Mouse (Mus musculus) hindbrain, embryonic 10.5 days (tissue): ENCODE results near the gene Plppr2. TPM values are rescaled to one million over a fixed set of nuclear protein-coding genes. Genes with fewer than 3 reads are reported as not detected.

Source experiments
- DNase-seq: peaks from one replicate; pipeline ENCODE4 v3.0.0-alpha.2; 2017; ENCODE audit warnings: low spot score
- H3K27ac ChIP-seq: fragments of 300-500 bp; sonication (generic); 2 replicates; pipeline ENCODE4 v1.5.1; 2016; ENCODE audit warnings: mild to moderate bottlenecking, moderate library complexity
- H3K27me3 ChIP-seq: fragments of 300-500 bp; sonication (generic); 2 replicates; pipeline ENCODE4 v1.6.1; 2016; ENCODE audit warnings: mild to moderate bottlenecking; ENCODE audit not compliant: poor library complexity, insufficient read depth, severe bottlenecking
- H3K36me3 ChIP-seq: fragments of 300-500 bp; sonication (generic); 2 replicates; pipeline ENCODE4 v1.6.1; 2016; ENCODE audit warnings: mild to moderate bottlenecking, moderate library complexity
- H3K4me1 ChIP-seq: fragments of 300-500 bp; sonication (generic); replicated peaks from 2 replicates; pipeline ENCODE4 v1.6.1; 2016; ENCODE audit warnings: mild to moderate bottlenecking
- H3K4me3 ChIP-seq: fragments of 300-500 bp; sonication (generic); 2 replicates; pipeline ENCODE4 v1.5.1; 2016; ENCODE audit warnings: mild to moderate bottlenecking, moderate library complexity
- H3K9me3 ChIP-seq: fragments of 300-500 bp; sonication (generic); 2 replicates; pipeline ENCODE4 v1.6.1; 2016; ENCODE audit warnings: mild to moderate bottlenecking, moderate library complexity
- WGBS: fragments of 180-500 bp; shearing (Covaris S2); methylation state at CpG from one replicate; pipeline ENCODE4 v1.1.7; 2016; 5-methylcytosine and 5-hydroxymethylcytosine counted together
- polyA plus RNA-seq: library from polyadenylated mRNA; unstranded; fragments of >200 nt; fragmentation: Nextera tagmentation; extraction: Ambion mirVana; gene quantifications from 2 replicates; pipeline ENCODE4 v1.2.1, GENCODE M21; 2016

The Plppr2 gene
- polyA plus RNA-seq, 1 experiment from 2014 or later = 30.6 TPM

GRCm38 (mm10) chr9:21977331-21977730, 40.5 kb downstream of the Plppr2 start:
- WGBS = 83% methylated on average over 5 of the region's 5 CpGs
- H3K4me3 ChIP-seq = no peak overlapping the region
- no peak overlapping the region for H3K27ac ChIP-seq
- 0 out of 2 replicates have a peak, but pooled peaks cover 7% of the 10 kb centered on the region for H3K36me3 ChIP-seq
- H3K9me3 ChIP-seq = no peaks in the 10 kb centered on the region
- no peak for DNase-seq
- H3K27me3 ChIP-seq = peaks cover 6% of the 10 kb centered on the region; the same call in 1 of the 2 replicates
- H3K4me1 ChIP-seq = no peaks in the 10 kb centered on the region

- Histone ChIP-seq H3K36me3 (0 out of 2 replicates have a peak, but pooled peaks cover 7% of the 10 kb centered on the region), H3K4me3 (no peak overlapping the region), H3K4me1 (no peaks in the 10 kb centered on the region), H3K27ac (no peak overlapping the region), H3K9me3 (no peaks in the 10 kb centered on the region), H3K27me3 (peaks cover 6% of the 10 kb centered on the region; the same call in 1 of the 2 replicates)
- WGBS = 25% methylated on average over 2 of the region's 2 CpGs
- no peak for DNase-seq
Measured at GRCm38 (mm10) chr9:21977972-21978371, 41.1 kb downstream of the Plppr2 start.

GRCm38 (mm10) chr9:21978398-21979128, 41.7 kb downstream of the Plppr2 start:
- WGBS = 93% methylated on average over 4 of the region's 4 CpGs
- Histone ChIP-seq H3K27me3 (peaks cover 8% of the 10 kb centered on the region), H3K9me3 (no peaks in the 10 kb centered on the region), H3K4me1 (no peaks in the 10 kb centered on the region), H3K4me3 (no peak overlapping the region), H3K36me3 (0 out of 2 replicates have a peak, but pooled peaks cover 7% of the 10 kb centered on the region), H3K27ac (no peak overlapping the region)
- DNase-seq = no peak

- Histone ChIP-seq H3K9me3 (no peaks in the 10 kb centered on the region), H3K27me3 (peaks cover 62% of the 10 kb centered on the region), H3K36me3 (0 out of 2 replicates have a peak, but pooled peaks cover 4% of the 10 kb centered on the region), H3K4me3 (no peak overlapping the region), H3K4me1 (peaks cover 14% of the 10 kb centered on the region), H3K27ac (no peak overlapping the region)
- no peak for DNase-seq
- WGBS = 19% methylated on average over 3 of the region's 3 CpGs
Measured at GRCm38 (mm10) chr9:21983911-21984310, 47.1 kb downstream of the Plppr2 start.

- Histone ChIP-seq H3K9me3 (no peaks in the 10 kb centered on the region), H3K36me3 (no peaks in the 10 kb centered on the region), H3K27ac (no peak overlapping the region), H3K4me3 (peak overlapping the region; percentile 61), H3K4me1 (peaks cover 32% of the 10 kb centered on the region), H3K27me3 (peaks cover 94% of the 10 kb centered on the region)
- DNase-seq = no peak
- WGBS = 7% methylated on average over 36 of the region's 36 CpGs
Measured at GRCm38 (mm10) chr9:21987592-21988342, 50.9 kb downstream of the Plppr2 start.

- H3K27me3 ChIP-seq = peaks cover 100% of the 10 kb centered on the region
- peak overlapping the region; percentile 70 for H3K27ac ChIP-seq
- peak; percentile 48 for DNase-seq
- peak overlapping the region; percentile 61 for H3K4me3 ChIP-seq
- under 1% methylated on average over 32 of the region's 32 CpGs for WGBS
- peaks cover 32% of the 10 kb centered on the region for H3K4me1 ChIP-seq
- H3K36me3 ChIP-seq = no peaks in the 10 kb centered on the region
- no peaks in the 10 kb centered on the region for H3K9me3 ChIP-seq
Measured at GRCm38 (mm10) chr9:21988421-21989101, 51.7 kb downstream of the Plppr2 start.

GRCm38 (mm10) chr9:21989230-21990110, 52.6 kb downstream of the Plppr2 start, which contains the start of gene Rgl3:
Gene Rgl3 (minus strand): TSS chr9:21989446.
- no peaks in the 10 kb centered on the region for H3K9me3 ChIP-seq
- H3K27me3 ChIP-seq = peaks cover 92% of the 10 kb centered on the region
- DNase-seq = peak; percentile 22
- H3K4me3 ChIP-seq = peak within 1 kb of the TSS; percentile 61
- H3K36me3 ChIP-seq = no peaks in the 10 kb centered on the region
- under 1% methylated on average over 42 of the region's 42 CpGs for WGBS
- H3K4me1 ChIP-seq = peaks cover 32% of the 10 kb centered on the region
- H3K27ac ChIP-seq = peak within 1 kb of the TSS; percentile 70

- Histone ChIP-seq H3K4me3 (no peak overlapping the region), H3K27me3 (peaks cover 65% of the 10 kb centered on the region), H3K4me1 (peaks cover 32% of the 10 kb centered on the region), H3K9me3 (peaks cover 6% of the 10 kb centered on the region), H3K27ac (no peak overlapping the region), H3K36me3 (no peaks in the 10 kb centered on the region)
- no peak for DNase-seq
- WGBS = 80% methylated on average over 4 of the region's 4 CpGs
Measured at GRCm38 (mm10) chr9:21992227-21992626, 55.4 kb downstream of the Plppr2 start.

GRCm38 (mm10) chr9:21996178-21996867, 59.5 kb downstream of the Plppr2 start:
- no peak overlapping the region for H3K4me3 ChIP-seq
- DNase-seq = no peak
- H3K27ac ChIP-seq = no peak overlapping the region
- H3K9me3 ChIP-seq = peaks cover 6% of the 10 kb centered on the region
- no peaks in the 10 kb centered on the region for H3K36me3 ChIP-seq
- 86% methylated on average over 3 of the region's 3 CpGs for WGBS
- H3K4me1 ChIP-seq = no peaks in the 10 kb centered on the region
- H3K27me3 ChIP-seq = peaks cover 27% of the 10 kb centered on the region
